Mouse (Mus musculus): ENCODE measurements around the gene Tspoap1.

The Tspoap1 gene

DNA sequence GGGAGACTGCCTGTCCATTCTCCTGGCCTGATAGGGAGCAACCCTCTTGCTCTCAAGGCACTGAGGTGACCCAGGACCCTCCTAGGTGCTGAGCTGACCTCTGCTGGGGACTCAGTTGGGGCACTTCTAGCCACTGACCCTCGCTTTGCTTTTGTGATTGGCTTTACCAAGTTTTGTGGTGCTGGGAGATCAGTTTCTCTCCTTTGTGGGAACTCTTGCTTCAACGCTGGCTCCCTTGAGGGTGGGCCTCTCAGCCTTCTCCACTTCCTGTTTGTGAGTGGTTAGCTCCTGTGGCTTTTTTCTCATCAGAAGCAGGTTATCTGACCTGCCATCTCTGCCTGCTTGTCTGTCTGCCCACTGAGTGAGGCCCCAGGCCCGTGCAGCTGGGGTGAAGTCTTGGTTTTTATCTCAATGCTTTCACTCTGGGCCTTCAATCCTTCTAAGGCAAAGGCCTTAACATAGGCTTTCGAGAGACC is 8.8 kb upstream of the Tspoap1 start:
- no peak for TF ChIP-seq GATA4 (IDR thresholded peaks at IDR 0.05; ENCODE audit: insufficient replicate concordance, low read length)

DNA sequence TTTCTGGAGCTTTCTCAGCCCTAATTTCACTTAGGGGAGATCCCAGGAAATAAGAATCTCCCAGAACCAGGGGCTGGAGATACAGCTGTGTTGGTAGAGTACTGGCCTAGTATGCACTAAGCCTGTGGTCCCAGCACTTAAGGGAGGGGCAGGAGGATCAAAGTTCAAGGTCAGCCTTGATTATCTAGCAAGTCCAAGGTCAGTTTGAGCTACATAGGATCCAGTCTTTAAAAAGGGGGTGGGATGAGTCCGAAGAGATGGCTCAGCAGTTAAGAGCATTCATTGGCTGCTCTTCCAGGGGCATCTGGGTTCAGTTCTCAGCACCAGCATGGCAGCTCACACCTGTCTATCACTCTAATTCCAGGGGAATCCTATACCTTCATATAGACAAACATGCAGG is 8.0 kb upstream of the Tspoap1 start:
- TF ChIP-seq GATA4 (IDR thresholded peaks at IDR 0.05; ENCODE audit: insufficient replicate concordance, low read length): no peak

DNA sequence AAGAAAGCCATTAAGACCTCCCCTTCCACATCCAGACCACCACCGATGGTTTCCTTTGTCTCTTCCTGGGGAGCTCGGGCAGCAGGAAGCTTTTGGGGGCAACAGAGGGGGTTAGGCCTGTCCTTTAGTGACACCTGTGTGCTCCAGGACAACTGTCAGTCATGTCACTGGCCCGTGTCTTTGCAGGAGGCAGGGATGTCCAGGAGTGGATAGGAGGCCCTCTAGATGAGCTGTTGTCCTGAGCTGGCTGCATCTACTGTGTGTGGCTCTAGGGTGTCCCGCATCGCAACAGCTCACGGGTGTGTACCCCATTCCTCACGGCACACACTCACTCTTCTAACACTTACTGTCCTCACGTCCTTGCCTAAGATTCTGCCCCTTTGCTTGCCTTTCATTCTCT is 7.1 kb upstream of the Tspoap1 start:
- TF ChIP-seq GATA4 (IDR thresholded peaks at IDR 0.05; ENCODE audit: insufficient replicate concordance, low read length): no peak

DNA sequence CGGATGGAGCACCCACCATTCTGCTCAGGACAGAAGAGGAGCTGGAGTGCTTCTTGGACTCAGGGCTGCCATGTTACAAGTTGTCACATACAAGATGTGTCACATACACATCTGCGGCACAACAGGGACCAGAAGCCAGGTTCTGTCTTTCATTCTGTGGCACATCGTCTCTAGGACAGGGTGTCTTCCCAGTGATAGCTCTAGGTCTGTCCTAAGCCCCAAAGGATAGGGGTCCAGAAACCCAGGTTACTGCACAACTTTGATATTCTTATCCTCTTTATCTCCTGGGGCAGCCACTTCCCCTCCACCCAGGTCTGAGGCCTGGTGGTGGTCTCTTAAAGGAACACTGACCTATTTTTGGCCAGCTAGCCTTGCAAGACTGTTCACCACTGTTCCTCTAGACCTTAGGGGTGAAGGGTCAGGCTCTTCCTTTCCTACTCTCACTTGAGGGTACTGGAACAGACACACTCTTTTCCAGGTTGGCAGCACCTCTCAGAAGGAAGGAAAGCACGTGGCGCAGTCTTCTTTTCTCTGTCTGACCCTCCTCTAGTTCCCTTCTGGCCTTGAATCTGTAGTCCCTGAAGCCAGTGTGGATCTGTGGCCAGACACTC is 6.3 kb upstream of the Tspoap1 start:
- TF ChIP-seq GATA4 (IDR thresholded peaks at IDR 0.05; ENCODE audit: insufficient replicate concordance, low read length): no peak

DNA sequence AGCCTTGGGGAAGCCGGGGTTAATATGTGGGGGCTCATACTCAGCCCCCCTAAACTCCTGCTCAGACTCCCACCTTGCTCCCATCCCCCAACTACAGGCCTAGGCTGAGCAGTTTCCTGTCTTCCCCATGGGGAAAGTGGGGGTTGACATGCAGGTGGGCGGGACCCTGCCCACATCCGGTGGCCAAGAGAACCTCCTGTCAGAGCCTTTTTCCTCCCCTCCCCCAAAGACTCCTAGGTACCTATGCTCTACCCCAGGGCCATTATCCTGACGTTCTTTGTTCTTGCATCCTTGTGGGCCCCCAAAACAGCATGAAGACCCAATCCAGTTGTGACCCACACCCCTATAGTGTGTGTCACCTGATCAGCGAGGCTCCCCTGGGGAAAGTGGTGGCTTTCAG is 5.7 kb upstream of the Tspoap1 start:
- TF ChIP-seq GATA4 (IDR thresholded peaks at IDR 0.05; ENCODE audit: insufficient replicate concordance, low read length): no peak

DNA sequence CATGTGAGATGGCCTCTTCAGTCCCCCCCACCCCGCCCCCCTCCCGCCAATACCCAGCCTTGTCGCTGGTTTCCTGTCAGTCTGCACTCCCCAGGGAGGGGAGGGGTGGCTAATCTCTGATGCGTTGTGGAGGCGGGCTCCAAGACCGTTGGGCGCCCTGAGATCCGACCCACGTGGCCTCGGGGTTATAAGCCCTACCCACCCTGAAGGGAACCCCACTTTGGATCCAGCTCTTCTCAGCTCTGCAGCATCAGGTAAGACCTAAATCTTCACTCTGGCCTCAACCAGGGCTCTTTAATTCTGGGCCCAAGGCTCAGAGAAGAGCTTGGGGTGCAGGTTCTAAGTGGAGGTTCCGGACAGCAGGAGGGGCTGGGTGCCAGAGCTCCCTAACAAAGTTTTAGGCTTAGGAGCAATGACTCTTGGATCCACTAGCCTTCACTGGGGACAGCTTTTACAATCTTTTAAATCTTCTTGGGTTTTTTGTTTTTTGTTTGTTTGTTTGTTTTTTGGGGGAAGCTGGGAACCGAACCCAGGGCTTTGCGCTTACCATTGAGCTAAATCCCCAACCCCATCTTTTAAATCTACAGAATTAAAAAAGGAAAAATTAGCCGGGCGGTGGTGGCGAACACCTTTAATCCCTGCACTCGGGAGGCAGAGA is 4.9 kb upstream of the Tspoap1 start:
- TF ChIP-seq GATA4 (IDR thresholded peaks at IDR 0.05; ENCODE audit: insufficient replicate concordance, low read length): no peak

DNA sequence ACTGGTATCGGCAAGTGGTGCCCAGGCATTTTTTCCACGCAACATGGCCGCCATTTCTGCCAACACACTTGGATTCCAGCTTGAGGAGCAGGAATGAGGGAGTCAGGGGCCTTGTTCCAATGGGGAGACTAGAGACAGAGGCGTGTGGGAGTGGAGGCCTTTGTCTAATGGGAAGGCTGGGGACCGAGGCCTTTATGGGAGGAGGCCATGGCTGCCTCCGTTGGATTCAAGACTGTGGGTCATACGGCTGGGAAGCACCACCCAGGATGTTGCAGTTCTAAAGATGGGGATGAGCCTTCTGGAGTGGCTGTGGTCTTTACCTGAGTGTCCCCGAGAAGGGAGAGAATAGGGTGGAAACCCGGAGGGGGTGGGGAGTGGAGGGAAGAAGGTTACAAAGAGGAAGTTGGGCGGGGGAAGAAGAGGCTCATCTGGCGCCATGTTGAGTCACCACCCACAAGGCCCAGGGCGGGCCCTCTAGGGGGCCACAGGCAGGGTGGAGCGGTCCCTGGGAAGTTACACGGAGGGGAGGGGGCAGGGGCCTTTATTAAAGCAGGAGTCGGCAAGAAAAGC is 4.0 kb upstream of the Tspoap1 start:
- TF ChIP-seq GATA4 (IDR thresholded peaks at IDR 0.05; ENCODE audit: insufficient replicate concordance, low read length): no peak

DNA sequence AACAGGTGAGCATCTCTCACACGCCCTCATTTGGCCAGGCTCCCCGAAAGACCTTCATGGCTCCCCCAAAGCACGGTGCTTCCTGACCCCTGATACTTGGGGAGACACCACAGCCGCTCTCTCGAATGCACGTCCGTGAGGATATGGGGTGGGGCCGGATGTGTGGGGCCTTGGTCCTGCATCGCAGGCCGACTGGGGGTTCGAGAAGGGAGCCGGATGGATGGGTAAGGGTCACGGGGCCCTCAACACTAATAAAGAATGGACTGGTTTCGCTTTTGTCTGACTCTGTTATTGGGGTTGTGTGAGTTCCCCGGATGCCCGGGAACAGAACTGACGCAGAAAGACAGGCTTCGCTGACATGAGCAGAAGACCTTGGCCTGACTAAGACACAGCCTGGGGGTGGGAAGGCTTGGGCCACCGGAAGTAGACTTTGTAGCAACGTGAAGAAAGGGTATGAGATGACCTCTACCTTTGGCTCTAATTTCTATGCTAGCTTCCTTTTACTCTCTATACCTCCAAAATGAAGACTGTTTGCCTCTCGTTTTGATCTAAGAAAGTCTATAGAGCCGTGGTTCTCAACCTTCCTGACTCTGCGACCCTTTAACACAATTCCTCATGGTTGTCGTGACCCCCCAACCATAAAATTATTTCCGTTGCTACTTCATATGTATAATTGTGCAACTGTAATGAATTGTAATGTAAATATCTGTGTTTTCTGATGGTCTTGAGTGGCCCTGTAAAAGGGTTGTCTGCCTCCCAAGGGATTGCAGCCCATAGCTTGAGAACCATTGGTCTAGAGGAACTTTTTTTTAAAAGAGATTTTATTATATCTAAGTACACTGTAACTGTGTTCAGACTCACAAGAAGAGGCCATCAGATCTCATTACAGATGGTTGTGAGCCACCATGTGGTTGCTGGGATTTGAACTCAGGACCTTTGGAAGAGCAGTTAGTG is 3.1 kb upstream of the Tspoap1 start:
- TF ChIP-seq GATA4 (IDR thresholded peaks at IDR 0.05; ENCODE audit: insufficient replicate concordance, low read length): no peak

DNA sequence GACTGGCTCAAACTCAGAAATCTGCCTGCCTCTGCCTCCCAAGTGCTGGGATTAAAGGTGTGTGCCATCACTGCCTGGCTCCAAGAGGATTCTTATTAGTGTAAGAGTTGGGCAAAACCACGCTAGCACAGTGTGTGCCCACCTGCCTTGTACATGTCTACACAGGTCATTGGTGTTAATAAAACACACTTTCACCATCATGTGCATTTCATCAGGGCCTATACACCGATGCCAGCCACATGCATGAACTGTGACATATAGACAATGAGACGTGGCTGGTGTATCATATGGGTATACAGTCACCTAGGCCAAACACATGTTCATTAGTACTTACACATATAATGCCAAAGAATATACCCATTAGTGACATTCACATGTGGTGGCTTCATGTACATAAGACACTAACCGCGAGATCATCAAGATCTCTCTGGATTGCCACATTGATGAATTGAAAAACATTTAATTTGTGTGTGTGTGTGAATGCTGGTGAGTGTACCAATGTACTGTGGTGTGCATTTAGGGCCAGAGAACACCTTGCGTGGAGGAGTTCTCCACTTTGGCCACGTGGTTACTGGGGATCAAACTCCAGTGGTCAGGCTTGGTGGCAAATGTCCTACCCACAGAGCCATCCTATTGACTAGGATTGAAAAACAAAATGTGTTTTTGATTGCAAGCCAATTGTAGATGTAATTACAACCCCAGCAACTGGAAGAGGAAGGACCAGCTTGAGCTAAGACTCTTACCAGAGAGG is 2.0 kb upstream of the Tspoap1 start:
- TF ChIP-seq GATA4 (IDR thresholded peaks at IDR 0.05; ENCODE audit: insufficient replicate concordance, low read length): no peak

DNA sequence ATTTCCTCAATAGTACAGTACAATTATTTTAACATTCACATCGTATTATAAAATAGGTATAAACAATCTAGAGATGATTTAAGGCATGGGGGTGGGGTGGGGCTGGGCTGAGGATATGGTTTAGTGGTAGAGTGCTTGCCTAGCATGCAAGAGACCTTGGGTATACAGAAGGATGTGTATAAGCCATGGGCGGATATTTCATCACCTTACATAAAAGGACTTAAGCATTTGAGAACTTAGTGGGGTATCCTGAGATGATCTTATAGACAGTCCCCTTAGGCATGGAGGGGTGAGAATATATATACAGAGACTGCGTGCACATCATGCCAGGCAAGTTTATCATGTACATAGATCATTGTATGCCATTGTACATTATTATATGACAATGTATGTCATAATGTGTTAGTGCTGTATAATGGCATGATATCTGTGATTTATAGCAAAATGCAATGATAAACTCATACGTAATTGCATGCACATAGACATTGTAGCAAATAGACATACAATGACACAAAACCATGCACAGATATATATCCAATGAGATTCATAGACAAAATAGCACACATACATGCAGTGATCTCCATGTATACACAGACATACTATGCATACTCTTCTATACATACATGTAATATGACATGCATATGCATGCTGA is 1.3 kb upstream of the Tspoap1 start:
- TF ChIP-seq GATA4 (IDR thresholded peaks at IDR 0.05; ENCODE audit: insufficient replicate concordance, low read length): no peak

DNA sequence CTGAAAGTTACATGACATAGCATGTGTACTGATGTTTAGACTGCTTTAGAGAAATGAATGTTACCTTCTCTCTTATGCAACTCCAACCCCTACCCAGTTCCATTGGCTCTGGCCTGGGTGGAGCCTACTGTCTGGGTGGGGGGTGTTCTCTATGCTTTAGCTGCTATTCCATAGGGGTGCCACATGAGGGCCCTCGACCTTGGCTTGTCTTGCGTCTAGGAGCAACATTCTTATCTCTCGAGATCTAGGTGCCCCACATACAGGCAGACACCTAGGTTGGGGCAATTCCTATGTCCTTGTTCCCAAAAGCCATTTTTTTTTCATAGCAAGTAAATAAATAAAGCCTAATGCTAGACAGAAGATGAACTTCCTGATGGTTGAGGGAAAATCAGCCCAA is 734 bp upstream of the Tspoap1 start:
- TF ChIP-seq GATA4 (IDR thresholded peaks at IDR 0.05; ENCODE audit: insufficient replicate concordance, low read length): no peak

DNA sequence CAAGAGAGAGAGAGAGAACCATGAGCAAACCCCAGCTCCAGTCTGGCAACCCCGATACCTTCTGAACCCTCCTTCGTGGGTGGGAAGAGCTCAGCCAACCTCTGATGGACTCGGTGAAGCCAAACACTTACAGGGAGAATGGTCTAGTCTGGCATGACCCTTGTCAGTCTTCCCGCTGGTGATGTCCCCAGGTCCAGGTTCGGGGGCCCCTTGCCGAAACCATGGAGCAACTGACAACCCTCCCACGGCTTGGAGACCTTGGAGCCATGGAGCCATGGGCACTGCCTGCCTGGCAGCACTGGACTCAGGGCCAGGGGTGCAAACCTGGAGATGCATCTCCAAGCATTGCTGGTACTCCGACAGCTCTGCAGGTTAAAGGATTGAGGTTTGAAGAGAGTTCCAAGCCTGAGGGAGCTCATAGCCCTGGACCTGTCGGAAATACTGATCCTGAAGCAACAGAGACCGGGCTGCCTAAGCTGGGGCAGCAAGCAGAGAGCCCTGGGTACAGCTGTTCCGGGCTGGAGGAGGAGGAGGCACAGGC is 910 bp downstream of the Tspoap1 start:
- TF ChIP-seq GATA4 (IDR thresholded peaks at IDR 0.05; ENCODE audit: insufficient replicate concordance, low read length): no peak

DNA sequence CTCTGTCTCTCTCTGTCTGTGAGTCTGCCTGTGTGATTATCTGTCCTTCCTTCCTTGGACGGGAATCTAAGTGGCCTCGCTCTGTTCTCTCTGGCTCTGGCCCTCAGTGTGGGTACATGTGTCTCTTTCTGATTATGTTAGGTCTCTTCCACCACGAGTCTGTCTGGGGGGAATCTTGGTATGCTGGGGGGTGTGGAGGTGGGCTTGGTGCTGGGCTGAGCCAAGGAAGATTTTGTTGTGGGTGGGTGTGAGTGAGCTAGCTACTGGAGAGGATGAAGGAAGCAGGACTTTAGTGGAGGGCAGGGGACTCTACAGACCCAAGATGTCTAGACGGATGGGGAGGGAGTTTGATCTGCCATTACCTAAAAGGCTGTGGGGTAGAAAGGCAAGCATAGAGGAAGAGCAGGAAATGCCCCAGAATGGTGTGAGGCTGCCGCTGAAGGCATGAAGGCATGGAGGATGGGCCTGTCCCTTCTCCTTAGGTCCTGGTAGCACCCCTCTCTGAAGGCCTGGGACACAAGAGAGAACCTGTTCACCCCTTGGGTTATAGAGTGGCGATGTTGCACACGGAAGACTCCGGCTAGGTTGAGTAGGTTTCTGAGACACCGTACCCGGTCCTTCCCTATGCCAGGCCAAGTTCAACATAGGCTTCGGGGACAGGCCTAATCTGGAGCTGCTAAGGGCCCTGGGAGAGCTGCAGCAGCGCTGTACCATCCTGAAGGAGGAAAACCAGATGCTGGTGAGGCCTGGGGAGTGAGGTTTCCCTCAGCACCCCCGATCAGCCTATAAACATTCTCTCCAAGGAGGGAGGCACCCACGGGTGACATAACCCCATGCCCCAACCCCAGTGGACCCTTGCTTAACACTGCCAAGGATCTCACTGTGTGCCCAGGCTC is 1.7 kb downstream of the Tspoap1 start:
- no peak for TF ChIP-seq GATA4 (IDR thresholded peaks at IDR 0.05; ENCODE audit: insufficient replicate concordance, low read length)
